Comparison of ENCODE assay signal across 21 mouse cellular contexts in the genomic region with DNA sequence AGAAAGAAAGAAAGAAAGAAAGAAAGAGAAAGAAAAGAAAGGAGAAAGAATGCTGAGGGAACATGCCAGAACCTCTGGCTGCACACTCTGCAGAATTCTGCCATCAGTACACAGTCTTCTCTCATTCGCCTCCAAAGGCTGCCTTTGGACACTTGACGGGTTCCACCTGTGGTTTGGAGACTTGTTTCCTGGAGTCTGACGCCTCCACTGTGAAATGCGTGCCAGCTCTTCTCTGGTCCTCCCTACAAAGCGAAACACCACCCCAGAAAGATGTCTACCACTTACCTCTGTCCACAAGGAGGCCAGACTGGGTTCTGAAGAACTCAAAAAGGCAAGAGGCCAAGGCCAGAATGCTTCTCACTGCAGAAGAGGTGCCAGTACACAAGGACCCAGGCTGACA. TPM values are rescaled to one million over a fixed set of nuclear protein-coding genes. Genes with fewer than 3 reads are reported as not detected.
"Had no signal": no experiment of that assay in that cellular context is flagged by ENCODE, and none has a peak within 500 bp of the region (broad histone marks: within the 10 kb centered on the region; RNA-seq: fewer than 3 reads in every experiment).

No protein-coding gene starts in this region.

- DNase-seq: kidney, adult 8-10 months; kidney, postnatal 10 days; retina, postnatal 1 day; right cerebral cortex, postnatal 4 days; spleen, adult 18-20 months; thymus, adult 18-20 months; thymus, postnatal 14 days had no signal

- H3K4me2 ChIP-seq: limb, embryonic 15.5 days; liver, embryonic 12.5 days; midbrain, embryonic 12.5 days; neural tube, embryonic 13.5 days had no signal

- H3K4me1 ChIP-seq: liver, embryonic 12.5 days; midbrain, embryonic 12.5 days had no signal

- H3K9me3 ChIP-seq: limb, embryonic 15.5 days; liver, embryonic 12.5 days; midbrain, embryonic 12.5 days; neural tube, embryonic 13.5 days had no signal

- H3K4me3 ChIP-seq: limb, embryonic 15.5 days; liver, embryonic 12.5 days; midbrain, embryonic 12.5 days; neural tube, embryonic 13.5 days had no signal

- H3K9ac ChIP-seq: limb, embryonic 15.5 days; liver, embryonic 12.5 days; midbrain, embryonic 12.5 days; neural tube, embryonic 13.5 days had no signal

- ATAC-seq: inflammation-experienced regulatory T-cells, adult 6 months; intestine, postnatal 0 days; liver, embryonic 12.5 days; midbrain, embryonic 16.5 days had no signal

- H3K36me3 ChIP-seq: limb, embryonic 15.5 days; liver, embryonic 12.5 days; midbrain, embryonic 12.5 days; neural tube, embryonic 13.5 days had no signal

- H3K27ac ChIP-seq: limb, embryonic 15.5 days; liver, embryonic 12.5 days; midbrain, embryonic 12.5 days; neural tube, embryonic 13.5 days had no signal

RNA-seq across cellular contexts. Expression of gene 1700018G05Rik, which starts 8.6 kb away (rescaled TPM):
- total RNA-seq: layer of hippocampus, postnatal 25 days; left cerebral cortex, adult 8-10 months; left cerebral cortex, postnatal 25 days; megakaryocyte-erythroid progenitor cell, adult 5-6 weeks had no signal
- polyA plus RNA-seq: inflammation-experienced regulatory T-cells, adult 6 months; intestine, postnatal 0 days; limb, embryonic 11.5 days; limb, embryonic 15.5 days; liver, embryonic 12.5 days; liver, embryonic 16.5 days; midbrain, embryonic 12.5 days; midbrain, embryonic 16.5 days; neural tube, embryonic 13.5 days; stomach, embryonic 14.5 days had no signal

RNA-seq across cellular contexts. Expression of gene 1700011M02Rik, which starts 28.0 kb away (rescaled TPM):
- total RNA-seq: layer of hippocampus, postnatal 25 days; left cerebral cortex, adult 8-10 months; left cerebral cortex, postnatal 25 days; megakaryocyte-erythroid progenitor cell, adult 5-6 weeks had no signal
- polyA plus RNA-seq: inflammation-experienced regulatory T-cells, adult 6 months; intestine, postnatal 0 days; limb, embryonic 11.5 days; limb, embryonic 15.5 days; liver, embryonic 12.5 days; liver, embryonic 16.5 days; midbrain, embryonic 12.5 days; midbrain, embryonic 16.5 days; neural tube, embryonic 13.5 days; stomach, embryonic 14.5 days had no signal

RNA-seq across cellular contexts. Expression of gene Dmrtc1a, which starts 28.3 kb away (rescaled TPM):
- total RNA-seq: megakaryocyte-erythroid progenitor cell, adult 5-6 weeks had no signal
- polyA plus RNA-seq: inflammation-experienced regulatory T-cells, adult 6 months; limb, embryonic 11.5 days; liver, embryonic 12.5 days; liver, embryonic 16.5 days had no signal
